Mouse (Mus musculus) liver, postnatal 0 days (tissue): Measurements from ENCODE around the gene Atp5b.

Experiments
- CTCF ChIP-seq: sonication (generic); IDR thresholded peaks from 2 replicates; pipeline ENCODE4 v1.5.1; 2016; ENCODE audit warnings: antibody characterized with exemption, low read depth
- EP300 ChIP-seq: IDR thresholded peaks from 2 replicates; pipeline ENCODE4 v1.6.1; 2016; ENCODE audit warnings: antibody characterized with exemption, low read depth, mild to moderate bottlenecking

DNA sequence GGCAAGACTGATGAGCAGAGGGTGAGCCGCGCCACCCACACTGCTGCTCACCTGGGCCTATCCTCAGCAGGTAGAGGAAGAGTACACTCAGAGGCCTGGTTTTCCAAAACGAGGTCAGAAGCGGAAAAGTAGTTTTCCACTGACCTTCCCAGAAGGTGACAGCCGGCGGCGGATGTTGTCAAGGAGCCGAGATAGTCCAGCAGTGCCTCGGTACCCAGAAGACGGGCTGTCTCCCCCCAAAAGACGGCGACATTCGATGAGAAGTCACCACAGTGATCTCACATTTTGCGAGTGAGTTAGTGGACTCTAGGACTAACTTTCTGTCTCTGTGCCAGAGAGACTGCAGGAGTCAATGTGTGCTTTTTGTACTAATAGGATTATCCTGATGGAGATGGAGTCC, 42.9 kb downstream of the Atp5b start:
- TF ChIP-seq CTCF = no peak
- TF ChIP-seq EP300 = no peak
